10 mouse cellular contexts compared by ENCODE assay signal in genomic region chr8:57962286-57963110, GRCm38 (mm10).
A peak's percentile ranks its signal among the peaks of the same experiment; 100 is the strongest.
DNase-seq lines count a peak whose midpoint lies in the region; ATAC-seq and TF ChIP-seq lines count a peak whose summit lies in the region.
"Had no signal": no experiment of that assay in that cellular context is flagged by ENCODE, and none has a peak within 500 bp of the region (broad histone marks: within the 10 kb centered on the region; RNA-seq: fewer than 3 reads in every experiment).

No protein-coding gene starts in this region.

- no peaks in the 10 kb centered on the region for H3K9me3 ChIP-seq in heart, postnatal 0 days (replicated peaks; ENCODE audit: control insufficient read depth, low read length)
- no peaks in the 10 kb centered on the region for H3K9me3 ChIP-seq in midbrain, embryonic 14.5 days (ENCODE audit: control insufficient read depth, low read length)
- H3K9me3 ChIP-seq in midbrain, embryonic 10.5 days (replicated peaks): no peaks in the 10 kb centered on the region
- H3K9me3 ChIP-seq in stomach, postnatal 0 days (ENCODE audit: control insufficient read depth, low read length): no peaks in the 10 kb centered on the region

- peak; percentile 12 for DNase-seq in heart, postnatal 0 days (ENCODE audit: low spot score)
- no peak for DNase-seq in heart, adult 9 months (ENCODE audit: low spot score in 2 of 2)
- DNase-seq in midbrain, embryonic 14.5 days: peak; percentile 55
- no peak for DNase-seq in midbrain, embryonic 10.5 days (ENCODE audit: low spot score)
- peak; percentile 89 to 93 for DNase-seq in cerebellum, postnatal 25 days
- no peak for DNase-seq in stomach, postnatal 0 days (ENCODE audit: low spot score)

- 37% methylated on average over 12 of the region's 12 CpGs for WGBS in heart, postnatal 0 days
- 38% methylated on average over 12 of the region's 12 CpGs for WGBS in midbrain, embryonic 14.5 days
- 35% methylated on average over 12 of the region's 12 CpGs for WGBS in midbrain, embryonic 10.5 days
- WGBS in olfactory bulb, adult 2 months: 22% methylated on average over 12 of the region's 12 CpGs
- WGBS in stomach, postnatal 0 days: 49% methylated on average over 12 of the region's 12 CpGs

- no peak overlapping the region for H3K27ac ChIP-seq in heart, postnatal 0 days (ENCODE audit: low read depth)
- no peak overlapping the region for H3K27ac ChIP-seq in midbrain, embryonic 14.5 days (replicated peaks; ENCODE audit: low read depth, low read length)
- H3K27ac ChIP-seq in midbrain, embryonic 10.5 days (replicated peaks): no peak overlapping the region
- H3K27ac ChIP-seq in olfactory bulb, adult 2 months (ENCODE audit: insufficient read depth, low read depth, low read length): peak overlapping the region; percentile 63
- no peak overlapping the region for H3K27ac ChIP-seq in stomach, postnatal 0 days (replicated peaks)
- H3K27ac ChIP-seq: liver, embryonic 14.5 days had no signal

- no peak overlapping the region for H3K4me2 ChIP-seq in heart, postnatal 0 days (ENCODE audit: low read depth, low read length)
- H3K4me2 ChIP-seq in midbrain, embryonic 14.5 days (ENCODE audit: low read length): no peak overlapping the region
- no peak overlapping the region for H3K4me2 ChIP-seq in stomach, postnatal 0 days (replicated peaks; ENCODE audit: low read depth)

- no peak overlapping the region for H3K9ac ChIP-seq in heart, postnatal 0 days (replicated peaks; ENCODE audit: low read depth, low read length)
- no peak overlapping the region for H3K9ac ChIP-seq in midbrain, embryonic 14.5 days (replicated peaks; ENCODE audit: low read length)
- no peak overlapping the region for H3K9ac ChIP-seq in stomach, postnatal 0 days (ENCODE audit: low read length)
- H3K9ac ChIP-seq: liver, embryonic 14.5 days had no signal

- no peak for TF ChIP-seq CTCF in heart, postnatal 0 days (IDR thresholded peaks at IDR 0.05; ENCODE audit: low read depth)
- TF ChIP-seq CTCF in olfactory bulb, adult 2 months (IDR thresholded peaks at IDR 0.05; ENCODE audit: insufficient read depth, low read depth, low read length): no peak
- TF ChIP-seq CTCF in stomach, postnatal 0 days (IDR thresholded peaks at IDR 0.05; ENCODE audit: low read depth): no peak

- TF ChIP-seq POLR2A in olfactory bulb, adult 2 months (IDR thresholded peaks at IDR 0.05; ENCODE audit: insufficient read depth, low read depth, low read length): no peak

- no peaks in the 10 kb centered on the region for H3K27me3 ChIP-seq in heart, postnatal 0 days (ENCODE audit: control insufficient read depth, insufficient read depth, low read length)
- no peaks in the 10 kb centered on the region for H3K27me3 ChIP-seq in midbrain, embryonic 14.5 days (ENCODE audit: control insufficient read depth, insufficient read depth, low read length)
- no peaks in the 10 kb centered on the region for H3K27me3 ChIP-seq in midbrain, embryonic 10.5 days (ENCODE audit: low read depth, poor library complexity, severe bottlenecking)
- no peaks in the 10 kb centered on the region for H3K27me3 ChIP-seq in stomach, postnatal 0 days (ENCODE audit: control insufficient read depth, insufficient read depth, low read length)

- H3K36me3 ChIP-seq in heart, postnatal 0 days (replicated peaks; ENCODE audit: control insufficient read depth, insufficient read depth, low read length): no peaks in the 10 kb centered on the region
- no peaks in the 10 kb centered on the region for H3K36me3 ChIP-seq in midbrain, embryonic 14.5 days (ENCODE audit: control insufficient read depth, insufficient read depth, low read length)
- H3K36me3 ChIP-seq in midbrain, embryonic 10.5 days: no peaks in the 10 kb centered on the region
- no peaks in the 10 kb centered on the region for H3K36me3 ChIP-seq in stomach, postnatal 0 days (ENCODE audit: control insufficient read depth, insufficient read depth, low read length)

- no peak for ATAC-seq in heart, postnatal 0 days (ENCODE audit: insufficient read depth, low read depth)
- no peak for ATAC-seq in midbrain, embryonic 14.5 days (ENCODE audit: low FRiP score, low TSS enrichment)
- no peak for ATAC-seq in monocyte, adult 5-6 weeks (replicated peaks; ENCODE audit: insufficient number of reproducible peaks, low FRiP score, low TSS enrichment, poor library complexity, severe bottlenecking)
- no peak for ATAC-seq in stomach, postnatal 0 days (ENCODE audit: low FRiP score, low TSS enrichment)
- ATAC-seq: intestine, embryonic 16.5 days had no signal

- no peak for TF ChIP-seq EP300 in heart, postnatal 0 days (IDR thresholded peaks at IDR 0.05; ENCODE audit: low read depth)
- no peak for TF ChIP-seq EP300 in stomach, postnatal 0 days (optimal IDR thresholded peaks at IDR 0.05)

- H3K4me1 ChIP-seq in heart, postnatal 0 days (ENCODE audit: control insufficient read depth, insufficient read depth): no peaks in the 10 kb centered on the region
- H3K4me1 ChIP-seq in midbrain, embryonic 14.5 days (ENCODE audit: control insufficient read depth, insufficient read depth, low read length): peaks cover 6% of the 10 kb centered on the region
- peaks cover 39% of the 10 kb centered on the region for H3K4me1 ChIP-seq in midbrain, embryonic 10.5 days
- peaks cover 5% of the 10 kb centered on the region for H3K4me1 ChIP-seq in olfactory bulb, adult 2 months (ENCODE audit: control insufficient read depth, insufficient read depth, low read length)
- no peaks in the 10 kb centered on the region for H3K4me1 ChIP-seq in stomach, postnatal 0 days (replicated peaks; ENCODE audit: control insufficient read depth, insufficient read depth)

- H3K4me3 ChIP-seq in heart, postnatal 0 days (ENCODE audit: low read depth, low read length): no peak overlapping the region
- no peak overlapping the region for H3K4me3 ChIP-seq in midbrain, embryonic 14.5 days (replicated peaks; ENCODE audit: low read depth, low read length)
- H3K4me3 ChIP-seq in midbrain, embryonic 10.5 days: no peak overlapping the region
- no peak overlapping the region for H3K4me3 ChIP-seq in olfactory bulb, adult 2 months (ENCODE audit: insufficient read depth, low read depth, low read length)
- no peak overlapping the region for H3K4me3 ChIP-seq in stomach, postnatal 0 days (ENCODE audit: low read depth, low read length)

Comparison
In these comparisons a context has a peak if more than half of its experiments do, and no peak if none do; other contexts are left out.
1. DNase-seq: peak in heart, postnatal 0 days (single experiment), midbrain, embryonic 14.5 days (single experiment) and cerebellum, postnatal 25 days (2 of 2); none in heart, adult 9 months (0 of 2), midbrain, embryonic 10.5 days (single experiment) and stomach, postnatal 0 days (single experiment).